Mouse (Mus musculus) left cerebral cortex, postnatal 4 days (tissue): ENCODE measurements around the gene Gm29427. TPM values are rescaled to one million over a fixed set of nuclear protein-coding genes. Genes with fewer than 3 reads are reported as not detected.
"Not testable (repeated sequence)": the region's sequence is repeated elsewhere in the genome, so short reads cannot be mapped to it uniquely, and the experiment has no call there.

Experiments used
- DNase-seq: peaks from one replicate; pipeline ENCODE4 v3.0.0-alpha.2; 2022
- intact Hi-C: fragments of 180-260 bp; cut with DNase I; formaldehyde crosslinking; loops from one replicate; pipeline ENCODE4 v1.15.1; 2025
- total RNA-seq, 2 experiments: library from RNA; stranded (reverse); gene quantifications; 2 replicates each; pipeline ENCODE4 v1.2.3; 2021

Gm29427 gene
- total RNA-seq, 2 experiments from 2014 or later = not detected

DNA sequence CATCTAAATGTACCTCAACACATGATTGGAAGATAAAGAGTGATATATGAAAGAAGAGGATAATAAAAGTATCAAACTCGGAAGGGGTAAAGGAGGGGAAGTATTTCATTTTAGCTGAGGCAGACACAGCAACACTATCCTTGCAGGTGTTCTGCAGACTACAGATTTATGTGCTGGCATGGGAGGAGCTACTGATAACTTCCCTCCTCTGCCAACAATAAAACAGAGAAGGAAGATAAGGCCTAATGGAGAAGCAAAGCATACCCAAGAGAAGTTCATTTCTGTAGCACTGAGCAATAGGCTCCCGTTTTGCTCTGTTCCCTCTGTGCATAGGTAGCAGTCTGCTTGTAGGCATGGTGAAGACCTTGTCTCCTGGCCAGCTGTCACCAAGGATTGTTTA, 34.5 kb downstream of the Gm29427 start:
- intact Hi-C loops = no loop called here
- no peak for DNase-seq

DNA sequence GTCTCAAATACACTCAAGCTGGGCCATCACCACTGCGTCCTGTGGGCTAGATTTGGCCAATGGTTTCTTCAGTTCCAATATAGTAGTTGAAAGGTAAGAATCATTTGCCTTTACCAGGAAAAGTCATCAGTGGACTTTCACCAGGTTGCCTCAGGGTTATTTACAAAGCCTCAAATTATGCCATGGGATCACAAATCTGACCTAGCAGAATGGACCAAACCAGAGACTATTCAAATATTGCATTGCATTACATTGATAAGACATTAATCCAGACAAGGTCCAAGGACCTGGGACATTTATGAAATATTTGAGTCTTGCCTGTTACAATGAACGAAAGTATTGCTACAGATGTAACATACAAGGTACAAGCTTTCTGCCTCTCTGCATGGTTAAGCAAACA, 37.0 kb downstream of the Gm29427 start:
- DNase-seq = no peak
- intact Hi-C loops = no loop called here

DNA sequence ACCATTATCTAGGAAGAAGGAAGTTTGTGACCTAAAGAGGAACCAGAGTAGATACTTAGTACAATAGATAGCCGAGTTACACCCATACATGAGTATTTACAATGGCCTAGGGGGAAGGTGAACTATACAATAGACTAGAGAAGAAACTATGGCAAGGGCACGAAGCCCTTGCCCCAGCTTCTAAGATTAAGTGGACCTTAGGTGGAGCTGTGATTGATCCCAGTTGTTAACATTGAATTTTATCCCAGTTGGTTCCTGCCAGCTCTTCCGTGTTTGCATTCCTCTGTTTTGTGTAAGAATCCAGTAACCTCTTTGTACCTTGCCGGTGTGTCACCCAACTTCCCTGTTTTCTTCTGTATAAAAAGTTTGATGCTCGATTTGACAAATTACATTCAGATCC, 52.0 kb downstream of the Gm29427 start:
- DNase-seq, intact Hi-C loops: not testable (repeated sequence)

DNA sequence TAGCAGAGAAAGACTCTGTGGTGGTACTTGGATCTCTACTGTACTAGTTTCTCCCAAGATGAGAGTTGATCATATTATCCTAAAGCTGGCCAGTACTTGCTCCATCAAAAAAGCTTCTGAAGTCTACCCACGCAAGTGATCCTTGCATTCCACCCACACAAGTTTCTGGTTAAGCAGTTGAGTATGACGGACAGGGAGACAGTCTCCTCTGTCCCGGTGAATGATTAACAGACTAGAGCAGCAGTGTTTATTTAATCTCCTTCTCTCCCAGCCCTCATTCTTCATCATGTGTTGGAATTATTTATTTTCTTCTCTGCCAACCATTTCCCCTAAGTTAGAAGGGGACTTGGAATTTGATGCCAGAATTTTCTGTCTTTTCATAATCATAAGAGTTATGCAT, 54.1 kb downstream of the Gm29427 start, which contains the start of gene C4bp:
C4bp (minus strand) TSS at position 179 of the 400 bp plus-strand sequence.
- intact Hi-C loops = no loop called here
- DNase-seq = no peak

DNA sequence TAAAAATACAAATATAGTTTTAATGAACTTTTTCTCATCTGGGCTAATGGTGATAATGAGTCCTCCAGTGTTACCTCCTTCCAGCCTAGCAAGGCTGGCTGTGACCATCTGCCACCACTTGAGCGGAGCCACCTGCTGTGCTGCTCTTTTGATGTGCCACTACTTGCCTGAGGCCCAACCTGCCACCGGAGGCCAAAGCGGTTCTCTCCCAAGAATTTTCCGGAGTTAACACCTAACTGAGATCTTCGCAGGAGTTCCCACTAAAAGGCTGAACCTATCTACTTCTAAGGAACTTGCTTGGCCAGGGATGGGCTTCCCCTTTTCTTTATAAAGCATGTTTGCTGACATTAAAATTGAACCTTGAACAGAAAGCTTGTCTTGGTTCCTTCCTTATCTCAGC, 56.0 kb downstream of the Gm29427 start:
- DNase-seq, intact Hi-C loops: not testable (repeated sequence)

DNA sequence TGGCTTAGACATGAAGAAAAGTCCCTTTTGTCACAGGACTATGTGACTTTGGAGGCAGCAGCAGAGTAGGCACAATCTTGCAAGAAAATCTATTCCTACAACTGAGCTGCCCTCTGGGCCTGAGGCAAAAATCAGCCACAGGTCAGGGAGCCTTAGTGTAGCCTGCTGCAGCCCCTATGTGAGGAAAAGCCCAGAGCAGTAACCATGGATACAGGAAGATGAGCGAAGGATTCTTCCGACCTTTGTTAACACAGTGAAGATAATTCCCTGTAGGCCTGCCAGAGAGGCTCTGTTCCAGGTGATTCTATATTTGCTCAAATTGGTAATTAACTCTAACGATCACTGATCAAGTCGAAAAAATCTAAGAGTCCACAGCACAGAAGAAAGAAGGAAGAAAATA, 71.5 kb downstream of the Gm29427 start:
- no peak for DNase-seq
- intact Hi-C loops = no loop called here

DNA sequence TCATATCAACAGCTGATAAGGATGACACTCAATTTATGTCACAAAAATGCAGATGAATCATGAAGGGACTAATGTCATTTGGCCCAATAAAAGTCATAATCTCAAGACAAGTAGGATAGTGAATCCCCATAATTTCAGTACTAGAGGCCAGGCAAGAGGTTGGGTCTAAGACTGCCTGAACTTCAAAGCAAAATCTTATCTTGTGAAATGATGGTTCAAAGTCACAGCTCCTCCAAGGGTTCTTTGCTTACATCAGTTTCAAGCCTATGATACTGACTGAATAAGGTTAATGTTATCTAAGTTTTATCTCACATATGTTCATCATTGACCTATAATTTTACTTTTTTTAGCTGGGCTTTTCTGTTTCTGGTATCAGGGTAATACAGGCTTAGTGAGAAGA, 74.6 kb downstream of the Gm29427 start:
- no peak for DNase-seq
- intact Hi-C loops = no loop called here

DNA sequence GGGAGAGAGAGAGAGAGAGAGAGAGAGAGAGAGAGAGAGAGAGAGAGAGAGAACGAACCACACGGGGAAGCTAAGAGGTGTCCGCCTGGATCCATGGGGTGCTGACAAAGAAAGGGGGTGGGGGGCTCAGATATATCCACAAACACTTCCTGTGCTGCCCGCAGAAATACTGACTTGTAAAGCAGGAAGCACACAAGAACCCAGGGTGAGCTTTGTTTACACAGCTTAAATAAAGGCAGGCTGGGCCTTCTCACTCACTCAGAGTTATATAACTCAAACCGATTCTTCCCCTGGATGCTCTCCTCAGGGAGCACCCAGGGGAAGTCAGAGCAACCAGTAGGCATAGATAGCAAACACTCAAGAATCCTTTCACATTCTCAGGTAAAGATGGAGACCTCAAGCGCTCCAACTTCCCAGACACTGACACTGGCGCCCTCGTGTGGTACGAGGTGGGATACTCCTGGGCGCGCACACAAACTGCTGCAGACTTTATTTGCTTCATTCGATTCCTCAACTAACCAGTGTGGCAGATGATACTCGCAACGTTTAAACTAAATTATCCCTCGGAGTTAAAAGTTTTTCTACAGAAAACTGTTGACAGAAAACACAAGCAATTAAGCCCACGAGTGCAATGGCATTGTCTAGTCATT, 81.7 kb downstream of the Gm29427 start:
- intact Hi-C loops = no loop called here

DNA sequence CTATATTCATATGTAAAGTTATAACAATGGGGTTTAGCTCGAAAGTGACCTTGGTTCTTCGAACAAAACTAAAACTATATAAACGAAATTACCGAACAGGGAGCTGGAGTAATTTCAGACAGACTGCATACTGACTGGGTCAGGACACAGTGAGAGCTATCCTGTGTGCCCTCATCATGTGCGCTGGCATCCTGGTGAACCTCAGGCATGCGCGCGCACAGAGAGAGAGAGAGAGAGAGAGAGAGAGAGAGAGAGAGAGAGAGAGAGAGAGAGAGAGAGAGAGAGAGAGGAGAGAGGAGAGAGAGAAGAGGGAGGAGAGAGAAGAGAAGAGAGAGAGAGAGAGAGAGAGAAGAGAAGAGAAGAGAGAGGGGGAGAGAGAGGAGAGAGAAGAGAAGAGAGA, 82.3 kb downstream of the Gm29427 start:
- intact Hi-C loops = no loop called here
- DNase-seq = no peak

More for the DNA sequence above, 81.7 kb downstream of the Gm29427 start:
- peak; percentile 68 for DNase-seq

DNA sequence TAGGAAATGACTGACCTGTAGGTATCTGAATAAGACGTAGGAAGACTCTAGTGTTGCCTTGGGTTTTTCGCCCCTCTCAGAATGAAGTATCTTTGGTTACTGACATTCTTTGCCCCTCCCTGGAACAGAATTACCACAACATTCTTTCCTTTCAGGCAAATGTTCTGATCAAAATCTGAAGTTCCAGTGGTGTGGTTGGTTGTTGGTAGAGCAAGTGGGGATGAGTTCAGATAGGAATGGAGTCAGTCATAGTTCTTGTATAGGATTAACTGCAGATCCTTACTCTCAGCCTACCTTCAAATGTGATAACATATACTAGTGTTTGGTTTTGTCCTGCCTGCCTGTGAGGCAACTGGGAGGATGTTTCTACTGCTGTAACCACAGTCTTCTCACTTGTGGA, 86.1 kb downstream of the Gm29427 start, which contains the start of gene Zp3r:
Zp3r (minus strand) TSS at position 101 of the 400 bp plus-strand sequence.
- intact Hi-C loops = no loop called here
- no peak for DNase-seq

Other genes starting within 250 kb of the Gm29427 start
- gene Zp3r, start 86.2 kb downstream of the Gm29427 start, total RNA-seq = not detected
- gene C4bp, start 54.2 kb downstream of the Gm29427 start, total RNA-seq = not detected
- gene Yod1, start 1.5 kb upstream of the Gm29427 start, total RNA-seq = 10 to 100 TPM; 11.1 to 12.0 TPM
- 10 to 100 TPM; 52.4 to 53.6 TPM for gene Pfkfb2, start 13.5 kb upstream of the Gm29427 start, total RNA-seq
- gene AA986860, start 16.2 kb upstream of the Gm29427 start, total RNA-seq = under 1 TPM; 0.30 to 0.38 TPM
- not detected for gene Fcamr, start 85.1 kb upstream of the Gm29427 start, total RNA-seq
- not detected for gene Pigr, start 110.9 kb upstream of the Gm29427 start, total RNA-seq
- 1 to 10 TPM in 1 of 2 experiments, not detected in 1; 1.1 TPM for gene Fcmr, start 149.9 kb upstream of the Gm29427 start, total RNA-seq
- gene Il24, start 171.7 kb upstream of the Gm29427 start, total RNA-seq = not detected
- gene Il20, start 195.7 kb upstream of the Gm29427 start, total RNA-seq = not detected
- gene Il19, start 224.3 kb upstream of the Gm29427 start, total RNA-seq = not detected